Mouse (Mus musculus) mesoderm, embryonic 11.5 days (tissue): ENCODE data around the gene Pfkfb4.
A peak's percentile ranks its signal among the peaks of the same experiment; 100 is the strongest.

ENCODE experiments used
- DNase-seq: peaks from one replicate; pipeline ENCODE4 v3.0.0-alpha.2; 2012; ENCODE audit warnings: low read depth, low spot score

Pfkfb4 gene

DNA sequence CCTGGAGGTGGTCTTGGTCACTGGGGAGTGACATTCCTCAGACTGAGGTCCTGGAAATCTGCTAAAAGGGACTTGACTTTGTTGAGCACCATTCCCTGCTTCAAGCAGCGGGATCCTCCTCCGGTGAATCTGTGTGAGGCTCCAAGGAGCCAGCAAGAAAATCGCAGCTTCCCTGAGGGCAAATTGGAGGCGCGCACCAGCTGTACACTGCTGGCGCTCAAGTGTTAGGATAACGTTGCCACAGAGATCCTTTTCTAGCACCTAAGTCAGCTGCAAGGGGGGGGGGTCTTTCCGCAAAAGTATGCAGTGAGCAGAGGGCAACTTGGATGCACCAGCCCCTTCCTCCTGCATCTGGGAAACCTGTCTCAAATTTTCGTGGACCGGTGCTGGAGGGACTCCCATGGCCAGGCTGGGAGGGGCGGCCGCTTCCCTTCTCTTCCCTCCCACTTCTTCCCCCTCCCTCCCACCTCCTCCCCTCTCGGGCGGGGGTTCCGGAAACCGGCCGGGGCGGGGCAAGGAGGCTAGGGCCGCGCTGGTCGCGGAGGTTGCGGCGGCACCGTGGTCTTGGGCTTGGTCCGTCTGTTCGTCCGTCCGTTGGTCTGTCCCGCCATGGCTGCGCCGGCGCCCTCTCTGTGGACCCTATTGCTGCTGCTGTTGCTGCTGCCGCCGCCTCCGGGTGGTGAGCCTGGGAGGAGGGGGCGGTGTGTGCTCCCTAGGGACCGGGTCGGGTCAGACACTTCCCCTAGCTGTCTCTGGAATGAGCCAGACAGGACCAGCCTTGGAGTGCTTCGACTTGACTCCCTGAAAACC, 46.7 kb downstream of the Pfkfb4 start, which contains the start of gene Shisa5:
Gene Shisa5, plus strand, starts transcription at position 480 of the 810 bp plus-strand sequence.
- DNase-seq, result peak; percentile 72

DNA sequence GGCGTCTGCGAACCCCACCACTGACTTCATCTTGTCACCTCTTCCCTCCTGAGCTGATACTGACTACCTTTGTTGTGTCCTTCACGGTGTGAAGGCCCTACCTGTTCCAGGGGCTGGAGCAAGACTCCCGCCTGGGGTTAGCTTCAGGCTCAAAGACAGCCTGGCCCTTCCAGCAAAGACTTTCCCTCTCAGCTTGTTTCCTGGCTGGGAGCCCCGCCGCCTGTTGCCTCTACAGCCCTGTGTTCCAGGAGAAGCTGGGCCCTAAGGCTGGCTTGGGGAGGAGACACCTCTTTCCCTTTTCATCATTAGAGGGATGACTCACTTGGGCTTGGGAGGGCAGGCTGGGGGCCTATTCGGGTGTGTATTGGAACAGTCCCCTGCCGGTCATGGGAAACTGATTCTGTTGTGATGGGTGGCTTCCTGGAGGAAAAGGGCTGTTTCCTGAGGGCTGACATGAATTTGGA, 47.4 kb downstream of the Pfkfb4 start:
- DNase-seq, result no peak

DNA sequence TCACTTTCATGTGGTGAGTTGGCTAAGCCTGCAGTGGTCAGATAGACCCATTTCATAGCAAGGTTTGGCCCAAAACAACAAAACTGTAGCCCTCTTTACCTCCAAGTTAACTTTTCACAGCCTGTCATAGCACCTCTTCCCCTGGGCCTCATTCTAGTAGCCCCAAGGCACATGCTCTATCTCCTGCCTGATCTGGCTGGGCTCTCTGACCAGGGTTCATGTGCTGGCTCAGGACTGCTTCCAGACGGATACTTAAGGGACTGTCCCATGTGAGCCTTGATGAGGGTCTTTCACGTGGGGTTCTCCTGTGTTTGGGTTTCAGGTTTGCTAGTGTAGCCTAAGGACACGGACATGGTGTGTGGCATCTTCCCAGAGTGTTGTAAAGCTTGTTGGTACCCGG, 48.1 kb downstream of the Pfkfb4 start:
- DNase-seq, result no peak

- DNase-seq, result no peak
Measured at GRCm38 (mm10) chr9:109040216-109040615, 48.6 kb downstream of the Pfkfb4 start.

GRCm38 (mm10) chr9:109040906-109041305, 49.3 kb downstream of the Pfkfb4 start:
- no peak for DNase-seq

DNA sequence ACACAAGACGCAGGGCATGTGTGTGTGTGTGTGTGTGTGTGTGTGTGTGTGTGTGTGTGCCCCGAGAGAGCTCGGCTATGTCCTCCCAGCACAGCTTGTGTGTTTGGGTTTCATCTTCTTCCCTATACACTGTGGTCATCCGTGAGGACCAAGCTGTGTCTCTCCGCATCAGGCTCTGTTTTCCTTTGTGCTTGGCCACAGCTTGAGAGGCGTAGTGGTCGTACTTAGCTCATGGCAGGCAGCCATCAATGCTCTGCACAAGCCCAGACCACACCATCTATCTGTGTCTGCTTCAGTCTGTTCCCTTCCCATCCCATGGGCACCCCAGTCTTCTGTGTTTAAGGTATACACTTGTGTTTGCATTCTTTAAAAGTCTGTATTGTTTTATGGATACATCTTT, 49.8 kb downstream of the Pfkfb4 start:
- no peak for DNase-seq

GRCm38 (mm10) chr9:109046306-109046705, 54.7 kb downstream of the Pfkfb4 start:
- peak; percentile 62 for DNase-seq

DNA sequence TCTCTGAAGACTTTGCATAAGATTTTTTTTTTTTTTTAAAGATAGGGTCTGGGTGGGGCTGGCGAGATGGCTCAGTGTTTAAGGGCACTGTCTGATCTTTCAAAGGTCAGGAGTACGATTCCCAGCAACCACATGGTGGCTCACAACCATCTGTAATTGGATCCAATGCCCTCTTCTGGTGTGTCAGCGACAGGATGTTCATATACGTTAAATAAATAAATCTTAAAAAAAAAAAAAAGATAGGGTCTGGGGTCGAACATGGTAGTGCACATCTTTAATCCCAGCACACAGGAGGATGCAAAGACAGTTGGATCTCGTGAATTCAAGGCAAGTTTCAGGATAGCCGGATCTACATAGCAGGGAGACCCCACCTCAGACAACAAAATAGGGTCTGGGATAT, 57.7 kb downstream of the Pfkfb4 start:
- no peak for DNase-seq

GRCm38 (mm10) chr9:109049996-109050673, 58.6 kb downstream of the Pfkfb4 start:
- DNase-seq, result no peak

GRCm38 (mm10) chr9:109050674-109050997, 59.1 kb downstream of the Pfkfb4 start:
- no peak for DNase-seq

- DNase-seq, result no peak
Measured at GRCm38 (mm10) chr9:109051011-109051501, 59.5 kb downstream of the Pfkfb4 start.

- no peak for DNase-seq
Measured at GRCm38 (mm10) chr9:109051651-109052489, 60.3 kb downstream of the Pfkfb4 start.

DNA sequence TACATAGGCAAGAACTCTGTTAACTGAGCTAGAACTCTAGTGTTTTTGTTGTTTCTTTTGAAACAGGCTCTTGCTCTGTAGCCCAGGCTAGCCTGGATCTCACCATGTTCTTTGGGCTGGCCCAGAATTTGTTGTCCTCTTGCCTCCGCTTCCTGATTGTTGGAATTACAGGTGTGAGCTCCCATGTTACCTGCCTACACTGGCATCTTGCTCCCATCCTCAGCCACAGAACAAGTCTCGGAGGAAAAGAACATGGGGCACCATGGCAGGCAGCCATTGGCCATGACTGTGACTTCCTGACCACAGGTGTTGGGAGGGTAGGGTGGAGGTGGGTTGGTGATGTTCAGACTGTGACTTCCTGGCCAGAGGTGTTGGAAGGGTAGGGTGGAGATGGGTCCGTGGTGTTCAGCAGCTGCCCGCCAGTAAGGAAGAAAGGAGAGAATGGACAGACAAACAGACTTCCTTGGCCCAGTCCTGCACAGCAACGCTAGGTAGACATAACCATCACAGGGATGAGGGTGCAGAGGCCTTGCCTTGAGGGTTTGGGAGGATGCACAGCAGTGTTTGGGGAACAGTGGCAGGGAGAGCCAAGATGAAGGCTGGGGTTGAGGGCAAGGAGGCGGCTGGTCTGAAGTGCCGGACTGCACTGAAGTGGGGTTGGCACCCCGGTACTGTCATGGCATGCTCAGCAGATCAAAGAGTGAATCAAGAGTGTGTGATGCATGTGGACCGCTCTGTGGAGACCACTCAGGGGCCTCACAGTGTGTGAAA, 61.1 kb downstream of the Pfkfb4 start:
- DNase-seq, result no peak

- no peak for DNase-seq
Measured at GRCm38 (mm10) chr9:109053366-109053765, 61.8 kb downstream of the Pfkfb4 start.

DNA sequence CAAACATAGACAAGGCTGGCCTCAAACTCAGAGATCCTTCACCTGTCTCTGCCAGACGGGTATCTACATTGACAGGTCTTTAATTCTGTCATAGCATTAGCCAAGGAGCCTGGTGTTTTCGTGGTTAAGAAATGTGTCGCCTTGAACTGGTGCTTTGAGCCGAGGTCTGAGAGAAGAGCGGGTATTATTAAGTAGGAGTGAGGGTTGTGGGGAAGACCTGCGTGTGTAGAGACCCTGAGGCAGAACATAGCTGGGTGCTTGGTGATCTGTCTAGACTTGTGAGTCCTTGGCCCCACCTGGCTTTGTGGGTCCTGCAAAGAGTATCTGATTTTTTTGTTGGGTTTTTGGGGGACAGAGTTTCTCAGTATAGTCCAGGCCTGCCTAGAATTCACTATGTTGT, 62.3 kb downstream of the Pfkfb4 start:
- no peak for DNase-seq

DNA sequence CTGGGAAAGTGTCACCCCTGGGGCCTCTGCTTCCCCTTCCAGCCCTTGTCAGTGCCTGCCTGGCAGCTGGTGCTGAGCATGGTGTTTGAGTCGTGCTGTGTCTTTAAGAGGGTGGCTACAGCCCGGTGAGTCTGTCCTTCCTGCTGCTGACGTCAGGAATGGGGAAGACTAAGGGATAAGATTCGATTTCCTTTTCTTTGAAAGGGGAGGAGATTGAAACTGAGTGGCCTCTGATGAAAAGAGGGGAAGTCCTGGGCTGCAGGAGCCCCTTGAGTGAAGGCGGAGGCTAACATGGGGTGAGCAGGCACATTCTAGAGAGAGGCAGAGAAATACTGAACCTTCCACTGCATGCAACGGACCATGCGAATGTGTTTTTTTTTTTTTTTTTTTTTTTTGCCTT, 63.1 kb downstream of the Pfkfb4 start:
- peak; percentile 53 for DNase-seq

DNA sequence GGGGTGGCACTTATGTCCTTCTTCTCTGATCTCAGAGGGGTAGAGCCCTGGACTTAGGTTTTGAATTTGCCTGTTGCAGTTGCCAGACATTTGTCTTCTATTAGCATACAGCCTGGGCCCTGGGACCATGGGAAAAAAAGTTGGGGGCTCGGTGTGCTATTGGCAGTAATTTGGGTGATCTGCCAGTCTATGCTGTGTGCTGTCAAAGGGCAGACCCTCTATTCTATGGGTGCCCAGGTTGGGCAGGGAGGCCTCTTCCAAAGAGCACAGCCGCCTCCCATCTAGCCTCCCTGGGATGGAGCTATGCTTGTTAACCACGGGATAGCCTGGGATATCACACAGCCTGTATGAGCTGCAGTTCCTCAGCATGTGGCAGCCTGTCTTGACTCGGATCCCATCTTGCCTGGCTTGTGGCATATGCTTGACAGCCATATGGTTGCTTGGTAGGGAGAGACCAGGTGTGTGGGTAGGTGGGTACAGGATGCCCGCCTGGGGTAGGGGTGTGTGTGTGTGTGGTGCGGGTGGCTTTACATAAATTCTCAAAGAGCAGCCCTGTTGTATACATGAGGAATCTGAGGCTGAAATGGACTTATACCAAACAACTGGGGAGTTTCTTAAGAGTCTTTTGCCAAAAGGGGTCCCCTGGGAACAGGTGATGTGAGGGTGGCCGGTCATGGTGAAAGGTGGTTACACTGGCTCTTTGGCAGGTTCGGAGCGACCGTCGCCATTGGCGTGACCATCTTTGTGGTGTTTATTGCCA, 63.9 kb downstream of the Pfkfb4 start:
- DNase-seq, result no peak

GRCm38 (mm10) chr9:109056081-109056690, 64.6 kb downstream of the Pfkfb4 start:
- no peak for DNase-seq

- no peak for DNase-seq
Measured at GRCm38 (mm10) chr9:109056916-109057315, 65.3 kb downstream of the Pfkfb4 start.

DNA sequence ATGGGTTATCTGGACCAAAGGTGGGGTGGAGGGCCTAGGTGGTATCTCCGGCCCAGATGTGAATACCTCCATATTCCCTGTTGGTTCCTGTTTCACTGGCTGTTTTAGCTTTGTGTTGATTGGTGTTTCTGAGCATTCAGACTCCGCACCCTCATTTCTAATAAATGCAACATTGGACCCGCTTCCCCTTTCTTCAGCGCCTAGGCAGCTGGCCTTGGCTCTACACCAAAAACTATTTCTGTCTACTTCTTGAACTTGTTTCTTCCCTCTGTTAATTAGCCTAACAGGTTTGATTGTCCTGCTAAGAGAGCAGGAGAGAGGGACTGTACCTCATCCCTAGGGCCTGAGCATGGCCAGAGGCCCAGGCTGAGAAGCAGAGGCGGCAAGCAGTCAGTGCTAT, 66.0 kb downstream of the Pfkfb4 start:
- no peak for DNase-seq
